Mouse (Mus musculus) forebrain, postnatal 0 days (tissue): Measurements from ENCODE around the gene Ccdc33. TPM values are rescaled to one million over a fixed set of nuclear protein-coding genes. Genes with fewer than 3 reads are reported as not detected.

Experiments used
- ATAC-seq: fragments of 200-750 bp; cut with Nextera tagmentation; 2 replicates; pipeline ENCODE4 v1.8.0; 2017; ENCODE audit warnings: mild to moderate bottlenecking, moderate library complexity
- DNase-seq: peaks from one replicate; pipeline ENCODE4 v3.0.0-alpha.2; 2015
- H3K27ac ChIP-seq: fragments of 300-500 bp; sonication (generic); 2 replicates; pipeline ENCODE4 v1.5.1; 2014; ENCODE audit warnings: low read depth, mild to moderate bottlenecking, antibody characterized with exemption, low read length, moderate library complexity, mixed read lengths
- H3K27me3 ChIP-seq: fragments of 300-500 bp; sonication (generic); 2 replicates; pipeline ENCODE4 v1.6.1; 2014; ENCODE audit warnings: mild to moderate bottlenecking, low read length, mixed read lengths; ENCODE audit not compliant: insufficient read depth
- H3K36me3 ChIP-seq: fragments of 300-500 bp; sonication (generic); 2 replicates; pipeline ENCODE4 v1.6.1; 2014; ENCODE audit warnings: mild to moderate bottlenecking, moderate library complexity; ENCODE audit not compliant: insufficient read depth
- H3K4me1 ChIP-seq: fragments of 300-500 bp; sonication (generic); 2 replicates; pipeline ENCODE4 v1.6.1; 2014; ENCODE audit warnings: antibody characterized with exemption; ENCODE audit not compliant: insufficient read depth
- H3K4me2 ChIP-seq: fragments of 300-500 bp; sonication (generic); 2 replicates; pipeline ENCODE4 v1.6.1; 2014; ENCODE audit warnings: low read depth, mild to moderate bottlenecking, moderate library complexity
- H3K4me3 ChIP-seq: fragments of 300-500 bp; sonication (generic); 2 replicates; pipeline ENCODE4 v1.5.1; 2014; ENCODE audit warnings: low read depth, low read length, mixed read lengths
- H3K9ac ChIP-seq: fragments of 300-500 bp; sonication (generic); 2 replicates; pipeline ENCODE4 v1.6.1; 2014; ENCODE audit warnings: mild to moderate bottlenecking
- H3K9me3 ChIP-seq: fragments of 300-500 bp; sonication (generic); 2 replicates; pipeline ENCODE4 v1.6.1; 2016; ENCODE audit warnings: low read length
- CTCF ChIP-seq: sonication (generic); IDR thresholded peaks from 2 replicates; pipeline ENCODE4 v1.5.1; 2016; ENCODE audit warnings: antibody characterized with exemption, control low read depth, low read depth
- WGBS: fragments of 180-500 bp; shearing (Covaris S2); extraction: QIAGEN DNeasy Blood & Tissue Kit; methylation state at CpG from one replicate; pipeline ENCODE4 v1.1.7; 2014; 5-methylcytosine and 5-hydroxymethylcytosine counted together
- polyA plus RNA-seq: library from polyadenylated mRNA; unstranded; fragments of >200 nt; fragmentation: Nextera tagmentation; extraction: Ambion mirVana; gene quantifications from 2 replicates; pipeline ENCODE4 v1.2.1, GENCODE M21; 2015
- total RNA-seq: library from RNA; depleted of rRNA; stranded (reverse); fragments of >200 nt; gene quantifications from 2 replicates; pipeline ENCODE4 v1.2.3, GENCODE M21; 2014

Gene Ccdc33
- total and polyA plus RNA-seq, 2 experiments from 2014 or later = 1.1 to 3.0 TPM

- Histone ChIP-seq H3K36me3 (no peaks in the 10 kb centered on the region), H3K27me3 (no peaks in the 10 kb centered on the region), H3K27ac (no peak overlapping the region), H3K9me3 (no peaks in the 10 kb centered on the region), H3K4me2 (no peak overlapping the region), H3K9ac (no peak overlapping the region), H3K4me3 (no peak overlapping the region), H3K4me1 (peaks cover 20% of the 10 kb centered on the region)
- TF ChIP-seq CTCF = peak; percentile 21; the same call in 1 of the 2 replicates
- peak; percentile 37 for ATAC-seq
- DNase-seq = peak; percentile 62
- 41% methylated on average over 7 of the region's 7 CpGs for WGBS
These were observed 25.9 kb downstream of the Ccdc33 start for GRCm38 (mm10) chr9:58092581-58093269.

GRCm38 (mm10) chr9:58091623-58092425 lies 26.8 kb downstream of the Ccdc33 start:
- WGBS = 56% methylated on average over 4 of the region's 4 CpGs
- Histone ChIP-seq H3K9me3 (no peaks in the 10 kb centered on the region), H3K9ac (no peak overlapping the region), H3K27ac (no peak overlapping the region), H3K4me3 (no peak overlapping the region), H3K27me3 (no peaks in the 10 kb centered on the region), H3K36me3 (no peaks in the 10 kb centered on the region), H3K4me2 (no peak overlapping the region), H3K4me1 (peaks cover 14% of the 10 kb centered on the region)
- DNase-seq = no peak
- no peak for TF ChIP-seq CTCF
- ATAC-seq = no peak

GRCm38 (mm10) chr9:58087277-58087998 lies 31.2 kb downstream of the Ccdc33 start:
- DNase-seq (no peak), ATAC-seq (no peak)
- Histone ChIP-seq H3K4me3 (no peak overlapping the region), H3K9ac (no peak overlapping the region), H3K27ac (peak overlapping the region; percentile 4; the same call in 1 of the 2 replicates), H3K4me1 (peaks cover 25% of the 10 kb centered on the region), H3K9me3 (no peaks in the 10 kb centered on the region), H3K36me3 (no peaks in the 10 kb centered on the region), H3K27me3 (no peaks in the 10 kb centered on the region), H3K4me2 (no peak overlapping the region)
- TF ChIP-seq CTCF = no peak
- 58% methylated on average over 7 of the region's 7 CpGs for WGBS

- Histone ChIP-seq H3K9me3 (no peaks in the 10 kb centered on the region), H3K4me1 (peaks cover 24% of the 10 kb centered on the region), H3K4me3 (no peak overlapping the region), H3K27ac (no peak overlapping the region), H3K27me3 (no peaks in the 10 kb centered on the region), H3K9ac (no peak overlapping the region), H3K4me2 (no peak overlapping the region), H3K36me3 (no peaks in the 10 kb centered on the region)
- no peak for ATAC-seq
- DNase-seq = no peak
- WGBS = 27% methylated on average over 7 of the region's 7 CpGs
- no peak for TF ChIP-seq CTCF
These were observed 31.8 kb downstream of the Ccdc33 start for GRCm38 (mm10) chr9:58086861-58087260.

GRCm38 (mm10) chr9:58086203-58086602 lies 32.4 kb downstream of the Ccdc33 start:
- Histone ChIP-seq H3K4me1 (peaks cover 21% of the 10 kb centered on the region), H3K9ac (no peak overlapping the region), H3K27me3 (no peaks in the 10 kb centered on the region), H3K4me2 (no peak overlapping the region), H3K9me3 (no peaks in the 10 kb centered on the region), H3K36me3 (no peaks in the 10 kb centered on the region), H3K4me3 (no peak overlapping the region), H3K27ac (no peak overlapping the region)
- no peak for TF ChIP-seq CTCF
- no peak for ATAC-seq
- no peak for DNase-seq
- 31% methylated on average over 9 of the region's 9 CpGs for WGBS

- 4% methylated on average over 2 of the region's 2 CpGs for WGBS
- Histone ChIP-seq H3K4me1 (peaks cover 21% of the 10 kb centered on the region), H3K27me3 (no peaks in the 10 kb centered on the region), H3K4me3 (no peak overlapping the region), H3K9ac (no peak overlapping the region), H3K9me3 (no peaks in the 10 kb centered on the region), H3K36me3 (no peaks in the 10 kb centered on the region), H3K27ac (peak overlapping the region; percentile 72), H3K4me2 (0 out of 2 replicates have a peak overlapping the region, but pooled peaks have one; percentile 5)
- ATAC-seq (peak; percentile 86), DNase-seq (peak; percentile 73)
- TF ChIP-seq CTCF = no peak
These were observed 33.5 kb downstream of the Ccdc33 start for GRCm38 (mm10) chr9:58085074-58085473.
